Mouse (Mus musculus) midbrain, embryonic 11.5 days (tissue): ENCODE data around the gene Xrn2. TPM values are rescaled to one million over a fixed set of nuclear protein-coding genes. Genes with fewer than 3 reads are reported as not detected.

Experiments
- ATAC-seq: fragments of 200-750 bp; cut with Nextera tagmentation; 2 replicates; pipeline ENCODE4 v1.8.0; 2017; ENCODE audit warnings: moderate TSS enrichment, moderate library complexity; ENCODE audit not compliant: low FRiP score
- DNase-seq: peaks from one replicate; pipeline ENCODE4 v3.0.0; 2015; ENCODE audit warnings: low spot score; ENCODE audit errors: missing footprints
- H3K27ac ChIP-seq: fragments of 300-500 bp; sonication (generic); 2 replicates; pipeline ENCODE4 v1.5.1; 2014; ENCODE audit warnings: low read depth, low read length
- H3K27me3 ChIP-seq: fragments of 300-500 bp; sonication (generic); 2 replicates; pipeline ENCODE4 v1.6.1; 2014; ENCODE audit warnings: mild to moderate bottlenecking, low read length, moderate library complexity, mixed read lengths; ENCODE audit not compliant: control insufficient read depth, insufficient read depth
- H3K36me3 ChIP-seq: fragments of 300-500 bp; sonication (generic); 2 replicates; pipeline ENCODE4 v1.6.1; 2014; ENCODE audit warnings: mild to moderate bottlenecking, low read length, moderate library complexity, mixed read lengths; ENCODE audit not compliant: control insufficient read depth, insufficient read depth
- H3K4me1 ChIP-seq: fragments of 300-500 bp; sonication (generic); 2 replicates; pipeline ENCODE4 v1.6.1; 2014; ENCODE audit warnings: low read length; ENCODE audit not compliant: control insufficient read depth, insufficient read depth
- H3K4me2 ChIP-seq: fragments of 300-500 bp; sonication (generic); 2 replicates; pipeline ENCODE4 v1.6.1; 2014; ENCODE audit warnings: mild to moderate bottlenecking, moderate library complexity
- H3K4me3 ChIP-seq: fragments of 300-500 bp; sonication (generic); 2 replicates; pipeline ENCODE4 v1.5.1; 2014; ENCODE audit warnings: low read depth, low read length
- H3K9ac ChIP-seq: fragments of 300-500 bp; sonication (generic); 2 replicates; pipeline ENCODE4 v1.6.1; 2014; ENCODE audit warnings: low read length
- H3K9me3 ChIP-seq: fragments of 300-500 bp; sonication (generic); 2 replicates; pipeline ENCODE4 v1.6.1; 2016; ENCODE audit warnings: low read length; ENCODE audit not compliant: control insufficient read depth
- WGBS: fragments of 180-500 bp; shearing (Covaris S2); extraction: QIAGEN DNeasy Blood & Tissue Kit; methylation state at CpG from one replicate; pipeline ENCODE4 v1.1.7; 2014; 5-methylcytosine and 5-hydroxymethylcytosine counted together
- polyA plus RNA-seq: library from polyadenylated mRNA; unstranded; fragments of >200 nt; fragmentation: Nextera tagmentation; extraction: Ambion mirVana; gene quantifications from 2 replicates; pipeline ENCODE4 v1.2.1, GENCODE M21; 2014

The Xrn2 gene
- polyA plus RNA-seq, 1 experiment from 2014 or later: 113 TPM

DNA sequence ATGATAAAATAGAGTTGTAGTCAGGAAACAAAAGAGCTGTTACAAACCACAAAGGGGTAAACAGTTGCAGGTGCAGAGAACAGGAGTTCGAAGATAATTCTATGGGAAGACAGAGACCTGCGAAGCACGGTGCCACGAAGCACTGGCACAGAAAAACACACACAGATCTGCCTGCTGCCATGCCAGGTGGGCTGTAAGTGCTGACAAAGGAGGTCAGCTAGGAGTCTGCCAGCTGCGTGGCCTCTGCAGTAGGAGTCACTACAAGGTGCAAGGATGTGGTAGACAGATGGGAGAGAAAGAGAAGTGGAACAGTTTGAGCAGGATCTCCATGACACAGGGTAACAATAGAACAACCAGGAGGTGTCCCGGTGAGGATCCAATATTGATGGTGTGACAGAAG, 114.6 kb downstream of the Xrn2 start:
- 83% methylated on average over 6 of the region's 6 CpGs for whole genome bisulfite sequencing

More for the DNA sequence above, 114.6 kb downstream of the Xrn2 start:
- Histone ChIP-seq H3K4me2 (no peak overlapping the region), H3K4me3 (no peak overlapping the region), H3K9ac (no peak overlapping the region), H3K36me3 (no peaks in the 10 kb centered on the region), H3K9me3 (no peaks in the 10 kb centered on the region), H3K4me1 (no peaks in the 10 kb centered on the region), H3K27me3 (no peaks in the 10 kb centered on the region), H3K27ac (no peak overlapping the region)
- DNase-seq (no peak), ATAC-seq (no peak)

Other genes starting within 250 kb of the Xrn2 start
- gene Kiz, start 157.1 kb upstream of the Xrn2 start, polyA plus RNA-seq: 37.4 and 38.0 TPM in 2 replicates
- 3.0 and 4.3 TPM in 2 replicates for gene Nkx2-4, start 72.4 kb downstream of the Xrn2 start, polyA plus RNA-seq
- 14.7 and 16.8 TPM in 2 replicates for gene Nkx2-2, start 181.2 kb downstream of the Xrn2 start, polyA plus RNA-seq